Mouse (Mus musculus): Measurements from ENCODE around the gene Olfr71.

GRCm38 (mm10) chr4:43693806-43694241, 16.2 kb downstream of the Olfr71 start:
- TF ChIP-seq POLR2A (IDR thresholded peaks at IDR 0.05; ENCODE audit: borderline replicate concordance, extremely low read depth, low read depth, low read length) (no peak), CTCF (IDR thresholded peaks at IDR 0.05; ENCODE audit: insufficient read depth, low read length) (no peak)
